Mouse (Mus musculus): ENCODE results near the gene Kifap3.

The Kifap3 gene

GRCm38 (mm10) chr1:163893774-163894527 is 114.6 kb downstream of the Kifap3 start:
- DNase-seq (ENCODE audit: low read depth, low spot score) = peak; percentile 44

- peak; percentile 30 for DNase-seq (ENCODE audit: low read depth, low spot score)
Measured at GRCm38 (mm10) chr1:163898291-163898764, 118.9 kb downstream of the Kifap3 start.

GRCm38 (mm10) chr1:163899575-163899974 is 120.2 kb downstream of the Kifap3 start:
- no peak for DNase-seq (ENCODE audit: low read depth, low spot score)

- no peak for DNase-seq (ENCODE audit: low read depth, low spot score)
Measured at GRCm38 (mm10) chr1:163900168-163900567, 120.8 kb downstream of the Kifap3 start.

- no peak for DNase-seq (ENCODE audit: low read depth, low spot score)
Measured at GRCm38 (mm10) chr1:163903411-163903810, 124.0 kb downstream of the Kifap3 start.

GRCm38 (mm10) chr1:163907007-163907811 is 127.8 kb downstream of the Kifap3 start:
- DNase-seq (ENCODE audit: low read depth, low spot score) = peak; percentile 40

- no peak for DNase-seq (ENCODE audit: low read depth, low spot score)
Measured at GRCm38 (mm10) chr1:163908389-163908788, 129.0 kb downstream of the Kifap3 start.

GRCm38 (mm10) chr1:163910343-163910742 is 131.0 kb downstream of the Kifap3 start:
- peak; percentile 57 for DNase-seq (ENCODE audit: low read depth, low spot score)

GRCm38 (mm10) chr1:163910785-163911184 is 131.4 kb downstream of the Kifap3 start:
- DNase-seq (ENCODE audit: low read depth, low spot score) = no peak

- DNase-seq (ENCODE audit: low read depth, low spot score) = no peak
Measured at GRCm38 (mm10) chr1:163911981-163912380, 132.6 kb downstream of the Kifap3 start.

- DNase-seq (ENCODE audit: low read depth, low spot score) = no peak
Measured at GRCm38 (mm10) chr1:163917349-163918160, 138.2 kb downstream of the Kifap3 start.

GRCm38 (mm10) chr1:163924093-163924492 is 144.7 kb downstream of the Kifap3 start:
- DNase-seq (ENCODE audit: low read depth, low spot score) = no peak

GRCm38 (mm10) chr1:163928846-163929245 is 149.5 kb downstream of the Kifap3 start, which contains the start of gene Scyl3:
Scyl3 (plus strand) TSS chr1:163929100.
- no peak for DNase-seq (ENCODE audit: low read depth, low spot score)

- DNase-seq (ENCODE audit: low read depth, low spot score) = peak; percentile 77
Measured at GRCm38 (mm10) chr1:163929636-163930457, 150.5 kb downstream of the Kifap3 start.

- no peak for DNase-seq (ENCODE audit: low read depth, low spot score)
Measured at GRCm38 (mm10) chr1:163930458-163930794, 151.0 kb downstream of the Kifap3 start.

- DNase-seq (ENCODE audit: low read depth, low spot score) = no peak
Measured at GRCm38 (mm10) chr1:163931801-163932200, 152.4 kb downstream of the Kifap3 start.

- no peak for DNase-seq (ENCODE audit: low read depth, low spot score)
Measured at GRCm38 (mm10) chr1:163934591-163934990, 155.2 kb downstream of the Kifap3 start.

GRCm38 (mm10) chr1:163942056-163942455 is 162.7 kb downstream of the Kifap3 start:
- DNase-seq (ENCODE audit: low read depth, low spot score) = no peak

GRCm38 (mm10) chr1:163953396-163953795 is 174.0 kb downstream of the Kifap3 start:
- no peak for DNase-seq (ENCODE audit: low read depth, low spot score)

GRCm38 (mm10) chr1:163958036-163958435 is 178.7 kb downstream of the Kifap3 start:
- DNase-seq (ENCODE audit: low read depth, low spot score) = no peak
